Mouse (Mus musculus): ENCODE measurements around the gene Lcn8.

Gene Lcn8

DNA sequence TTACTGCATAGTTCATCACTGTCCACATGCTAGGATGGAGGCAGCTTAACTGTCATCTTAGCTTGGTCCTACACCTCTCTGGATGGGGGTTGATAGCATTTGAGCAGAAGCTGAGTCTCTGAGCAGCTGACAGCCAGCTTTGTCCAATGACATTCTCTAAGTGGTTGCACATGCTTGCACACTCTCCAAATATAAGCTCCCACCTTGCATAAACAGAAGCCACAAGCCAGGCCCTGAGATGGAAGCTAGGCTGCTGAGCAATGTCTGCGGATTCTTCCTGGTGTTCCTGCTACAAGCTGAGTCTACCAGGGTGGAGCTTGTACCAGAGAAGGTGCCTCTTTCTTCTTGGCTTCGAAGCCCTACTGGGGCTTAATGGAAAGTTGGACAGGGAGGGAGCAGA lies at the start of gene Lcn8:
Gene Lcn8, plus strand, starts transcription at position 219 of the 400 bp plus-strand sequence.
- no peak for DNase-seq

DNA sequence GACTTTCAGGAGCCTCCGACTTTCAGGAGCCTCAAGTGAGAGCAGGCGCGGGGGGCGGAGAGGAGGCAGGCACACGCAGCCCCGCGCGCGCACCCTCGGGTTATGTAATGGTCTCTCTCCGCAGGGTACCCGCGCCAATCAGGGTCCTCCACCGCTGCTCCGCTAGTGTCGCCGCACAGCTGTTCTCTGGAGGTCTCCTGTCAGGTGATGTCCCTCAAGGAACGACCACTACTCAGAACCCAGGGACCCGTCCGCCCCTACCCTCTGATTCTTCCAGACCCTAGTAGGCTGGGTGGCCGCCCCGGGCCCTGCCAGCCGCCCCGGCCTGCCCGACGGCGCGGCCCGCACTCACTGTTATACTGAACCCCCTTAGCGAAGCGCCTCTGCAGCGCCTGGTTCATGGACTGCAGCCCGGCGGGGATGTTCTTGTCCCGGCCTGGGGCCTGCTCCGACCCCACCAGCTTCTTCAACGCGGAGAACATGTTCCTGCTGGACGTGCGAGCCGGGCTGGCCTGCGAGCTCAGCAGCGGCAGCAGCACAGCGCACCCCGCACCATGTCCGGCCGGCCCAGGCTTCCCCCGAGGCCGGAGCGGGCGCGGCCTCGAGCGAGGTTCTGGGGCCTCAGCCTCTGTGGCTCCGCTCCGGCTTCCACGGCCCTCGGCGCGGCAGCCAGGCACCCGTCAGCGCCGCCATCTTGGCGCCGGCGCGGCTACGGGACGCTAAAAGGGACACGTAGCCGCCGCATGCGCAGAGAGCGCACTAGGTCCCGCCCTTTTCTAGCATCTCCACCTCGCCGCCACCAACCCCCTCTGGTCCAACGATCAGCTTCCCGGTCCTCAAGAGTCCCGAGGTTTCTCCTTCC lies 44.9 kb upstream of the Lcn8 start, which contains the start of gene Rabl6:
Gene Rabl6, minus strand, starts transcription at position 761 of the 862 bp plus-strand sequence.
- DNase-seq, result peak; percentile 75 to 76

DNA sequence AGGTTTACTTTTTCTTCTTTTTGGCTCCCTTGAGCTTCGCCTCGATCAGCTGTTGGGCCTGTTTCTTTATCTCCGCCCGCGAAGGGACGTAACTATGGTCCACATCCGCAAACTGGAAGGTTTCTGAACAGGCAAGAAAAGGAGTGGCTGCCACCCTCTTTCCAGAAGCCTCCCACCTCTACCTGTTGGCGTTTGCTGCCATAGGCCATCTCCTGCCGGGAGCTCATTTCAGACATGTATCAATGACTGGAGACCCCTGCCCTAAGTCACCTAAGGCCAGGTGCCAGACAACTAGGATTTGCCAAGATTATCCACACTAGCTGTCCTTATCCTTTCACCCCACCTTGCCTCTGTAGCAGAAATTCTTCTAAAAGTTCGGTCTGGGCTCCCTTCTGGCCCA lies 44.2 kb upstream of the Lcn8 start:
- no peak for DNase-seq

DNA sequence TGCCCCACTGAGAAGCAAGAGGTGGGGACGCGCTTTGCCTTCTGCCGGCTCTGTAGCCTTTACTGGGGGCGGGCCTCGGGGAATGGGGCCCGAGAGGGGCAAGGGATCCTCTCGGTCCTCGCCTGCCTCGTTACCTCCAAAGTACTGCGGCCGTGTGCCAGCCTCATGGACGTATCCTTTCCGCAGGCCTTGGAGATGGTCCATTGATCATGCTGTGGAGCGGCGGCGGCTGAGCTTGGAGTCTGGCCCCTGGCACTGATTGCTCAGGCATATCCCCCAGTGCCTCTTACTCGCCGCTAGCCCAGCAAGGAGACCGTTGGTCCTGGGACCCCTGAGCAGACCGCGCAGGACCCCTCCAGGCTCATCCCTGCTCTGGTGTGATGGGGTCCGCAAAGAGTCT lies 36.5 kb upstream of the Lcn8 start:
- DNase-seq, result no peak

DNA sequence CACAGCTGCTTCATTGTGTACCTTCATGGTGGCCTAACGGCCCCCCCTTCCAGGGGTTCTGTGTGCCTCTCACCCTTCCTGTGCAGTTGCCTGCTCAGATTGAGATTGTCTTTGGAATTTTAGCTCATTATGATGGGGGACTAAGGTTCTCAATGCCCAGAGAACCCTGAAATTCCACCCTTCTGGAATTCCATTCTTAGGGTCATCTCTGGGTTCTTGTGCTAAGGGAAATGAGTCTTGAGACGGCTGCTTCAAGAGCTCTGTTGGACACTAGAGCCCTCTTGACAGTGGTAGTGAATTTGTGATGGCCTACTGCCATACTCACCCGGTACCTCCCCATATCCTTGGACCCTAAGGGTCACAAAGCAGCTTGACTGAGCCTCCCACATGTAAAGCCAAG lies 35.3 kb upstream of the Lcn8 start, which contains the start of gene Ccdc183:
Gene Ccdc183, minus strand, starts transcription at position 101 of the 400 bp plus-strand sequence.
- DNase-seq, result no peak

DNA sequence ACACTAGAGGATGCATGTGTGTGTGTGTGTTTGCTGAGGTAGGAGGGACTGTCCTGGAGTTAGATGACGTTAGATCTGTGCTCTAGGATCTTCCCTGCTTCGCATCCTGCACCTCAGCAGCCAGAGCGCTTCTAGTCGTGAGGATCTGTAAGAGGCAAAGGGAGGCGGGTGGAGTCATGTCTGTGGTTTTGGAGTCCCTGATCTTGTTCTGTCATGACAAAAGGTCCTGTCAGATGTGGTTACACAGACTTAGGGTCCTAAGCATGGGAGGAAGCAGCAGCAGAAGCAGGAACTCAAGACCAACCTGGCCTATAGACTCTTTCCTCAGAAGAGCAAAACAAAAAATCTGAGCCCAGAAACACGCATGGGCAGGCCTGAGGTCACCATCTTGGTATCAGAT lies 32.5 kb upstream of the Lcn8 start:
- DNase-seq, result no peak

DNA sequence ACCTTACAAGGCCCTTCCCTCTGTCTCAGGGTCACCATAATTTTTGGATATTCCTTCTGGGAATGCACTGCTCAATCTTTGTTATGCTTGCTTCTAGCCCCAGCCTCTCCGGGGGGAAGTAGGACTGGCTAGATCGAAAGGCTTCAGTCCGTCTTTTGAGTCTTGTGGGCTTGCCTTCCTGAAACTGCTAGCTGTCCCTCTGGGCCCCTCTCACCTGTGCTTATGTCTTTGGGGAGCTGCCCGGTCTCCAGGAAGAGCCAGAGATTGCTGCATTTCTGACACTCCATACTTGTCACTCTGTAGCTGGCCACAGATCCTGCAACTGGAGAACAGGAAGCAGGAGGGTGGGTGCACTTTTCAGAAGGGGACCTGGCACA lies 32.1 kb upstream of the Lcn8 start:
- DNase-seq, result no peak

DNA sequence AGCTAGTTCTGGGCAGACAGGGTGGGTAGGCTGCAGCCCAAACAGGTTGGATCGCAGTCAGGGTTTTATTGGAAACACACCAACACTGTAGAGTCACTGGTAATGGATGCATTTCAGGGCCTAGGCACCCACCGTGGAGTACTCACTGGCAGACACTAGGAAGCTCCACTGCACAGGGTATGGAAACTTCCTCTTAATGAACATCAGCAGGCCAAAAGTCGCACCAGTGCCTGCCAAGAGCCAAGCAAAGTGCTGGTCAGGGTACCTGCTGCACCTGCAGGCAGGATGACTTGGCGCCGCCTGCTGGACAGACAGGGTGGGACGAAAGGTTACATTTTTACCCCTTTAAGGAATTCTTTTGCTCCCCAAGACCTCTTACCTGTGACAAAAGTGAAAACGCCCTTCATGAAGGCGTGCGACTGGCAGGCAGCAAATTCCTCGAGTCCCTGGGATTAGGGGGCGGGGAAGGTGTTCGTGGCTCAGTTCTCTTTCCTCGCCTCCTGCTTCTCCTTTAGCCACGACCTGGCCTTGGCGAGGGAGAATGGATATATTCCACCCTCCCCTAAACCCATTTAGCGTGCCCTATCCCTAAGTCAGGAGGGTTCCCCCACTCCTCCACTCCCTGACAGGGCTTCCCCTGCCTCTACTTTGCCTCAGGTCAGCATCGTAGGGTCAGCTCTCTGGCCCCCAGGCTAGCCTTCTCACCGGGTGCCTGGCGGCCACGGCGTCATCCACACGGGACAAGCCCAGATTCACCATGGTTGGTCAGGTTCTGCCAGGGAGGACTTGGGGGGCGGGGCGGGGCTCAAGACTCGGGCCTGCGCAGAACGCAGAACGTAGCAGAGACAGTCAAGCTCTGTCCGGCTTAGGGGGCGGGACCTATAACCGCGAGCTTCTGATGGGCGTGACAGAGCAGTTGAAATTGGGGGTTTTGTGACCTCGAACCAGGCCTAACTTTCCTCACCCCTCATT lies 31.4 kb upstream of the Lcn8 start, which contains the start of gene Tmem141:
Gene Tmem141, minus strand, starts transcription at position 777 of the 972 bp plus-strand sequence.
- DNase-seq, result peak; percentile 26 to 27

DNA sequence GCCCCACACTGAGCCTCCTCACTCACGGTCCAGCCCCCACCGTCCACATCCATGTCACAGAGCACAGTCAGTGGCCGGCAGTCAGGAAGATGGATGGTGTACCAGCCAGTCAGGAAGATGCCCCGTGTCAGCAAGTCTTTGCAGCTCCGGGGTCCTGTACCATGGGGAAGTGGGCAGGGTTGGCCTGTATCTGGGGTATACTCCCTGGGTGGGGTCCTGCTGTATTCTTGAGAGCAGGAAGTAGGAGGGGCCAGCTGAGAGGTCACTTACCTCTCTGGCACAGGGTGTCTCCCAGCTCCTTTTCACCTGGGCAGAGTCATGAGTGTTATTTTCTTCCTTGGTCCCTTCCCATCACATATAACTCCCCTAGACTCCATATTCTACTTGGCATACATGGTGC lies 26.9 kb upstream of the Lcn8 start:
- no peak for DNase-seq

DNA sequence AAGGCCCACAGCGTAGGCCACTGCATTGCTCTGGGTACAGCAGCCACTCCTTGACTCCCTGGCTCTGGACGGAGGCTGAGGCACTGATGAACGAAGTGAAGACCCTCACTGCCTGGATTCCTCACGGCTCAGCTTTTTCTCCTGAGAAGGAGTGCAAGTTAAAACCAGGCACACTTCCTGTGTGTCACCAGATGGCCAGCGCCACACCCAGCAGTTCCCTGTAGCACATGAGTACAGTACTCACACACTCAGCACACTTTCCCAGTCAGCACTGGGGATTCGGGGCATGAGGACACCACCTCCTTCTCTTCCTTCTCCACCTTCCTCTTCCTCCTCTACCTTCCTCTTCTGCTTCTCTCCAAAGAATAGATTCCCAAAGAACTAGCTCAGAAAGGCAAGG lies 25.1 kb upstream of the Lcn8 start, which contains the start of gene Fcna:
Gene Fcna, minus strand, starts transcription at position 220 of the 400 bp plus-strand sequence.
- DNase-seq, result no peak

DNA sequence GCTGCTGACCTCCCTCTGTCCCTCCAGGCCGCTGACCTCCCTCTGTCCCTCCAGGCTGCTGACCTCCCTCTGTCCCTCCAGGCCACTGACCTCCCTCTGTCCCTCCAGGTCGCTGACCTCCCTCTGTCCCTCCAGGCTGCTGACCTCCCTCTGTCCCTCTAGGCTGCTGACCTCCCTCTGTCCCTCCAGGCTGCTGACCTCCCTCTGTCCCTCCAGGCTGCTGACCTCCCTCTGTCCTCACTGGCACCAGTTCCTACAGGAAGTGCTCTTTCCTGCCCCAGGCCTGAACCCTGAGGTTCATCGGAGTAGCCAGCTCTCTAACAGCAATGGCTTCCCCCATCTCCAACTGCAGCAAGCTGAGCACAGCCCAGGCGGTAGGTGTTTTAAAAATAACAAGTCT lies 24.2 kb upstream of the Lcn8 start:
- DNase-seq, result no peak

DNA sequence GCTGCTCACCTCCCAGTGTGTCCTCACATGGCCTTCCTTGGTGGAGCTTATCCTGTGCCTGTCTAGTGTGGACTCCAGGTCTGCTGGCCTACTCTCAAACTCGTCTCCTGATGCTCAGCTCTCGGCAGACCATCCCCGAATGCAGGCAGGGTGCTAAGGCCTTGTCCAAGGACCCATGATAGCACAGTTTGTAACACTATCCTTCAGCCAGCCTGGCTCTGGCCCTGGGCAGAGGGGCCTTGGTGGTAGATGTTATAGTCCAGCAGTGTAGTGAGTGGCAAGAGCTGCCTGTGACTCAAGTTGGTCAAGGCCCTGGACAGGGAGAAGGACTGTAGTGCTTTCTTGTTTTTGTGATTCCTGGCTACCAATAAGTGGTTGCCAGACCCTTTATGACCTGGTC lies 19.3 kb upstream of the Lcn8 start:
- DNase-seq, result no peak

DNA sequence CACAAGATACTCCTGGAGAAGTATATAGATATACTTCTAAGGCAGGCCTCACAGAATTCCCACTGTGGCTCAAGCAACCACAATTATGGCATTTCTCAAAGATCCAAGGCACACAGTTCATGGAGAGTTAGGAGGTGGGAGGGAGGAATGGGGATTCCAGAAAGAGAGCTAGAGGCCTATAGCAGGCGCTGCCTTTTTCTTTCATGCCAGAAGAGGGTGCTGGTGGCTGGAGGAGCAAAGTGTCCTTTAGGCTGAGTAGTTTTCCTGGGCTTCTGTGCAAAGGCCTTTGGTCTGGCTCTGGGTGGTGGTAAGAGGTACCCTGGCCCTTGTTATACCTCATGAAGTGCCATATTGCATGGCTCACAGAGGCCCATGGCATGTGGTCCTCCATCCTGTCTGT lies 18.9 kb upstream of the Lcn8 start:
- DNase-seq, result no peak

DNA sequence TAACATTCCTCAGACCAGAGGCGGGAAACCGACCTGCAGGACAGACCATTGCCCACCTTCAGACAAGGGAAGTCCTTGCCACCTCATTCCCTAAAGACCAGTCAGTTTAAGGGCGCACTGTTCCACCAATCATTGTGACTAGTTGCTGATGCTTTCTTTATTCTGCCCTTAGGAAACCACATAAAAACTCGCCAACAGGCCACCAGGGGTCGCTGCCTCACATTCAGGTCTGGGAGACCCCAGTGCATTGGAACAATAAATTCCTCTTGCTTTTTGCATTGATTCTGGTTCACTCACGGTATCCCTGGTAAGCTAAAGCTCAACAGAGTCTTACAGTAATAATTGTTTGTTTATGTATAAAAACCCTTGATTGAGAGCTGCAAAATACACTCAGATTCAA lies 13.0 kb upstream of the Lcn8 start:
- DNase-seq, result no peak

DNA sequence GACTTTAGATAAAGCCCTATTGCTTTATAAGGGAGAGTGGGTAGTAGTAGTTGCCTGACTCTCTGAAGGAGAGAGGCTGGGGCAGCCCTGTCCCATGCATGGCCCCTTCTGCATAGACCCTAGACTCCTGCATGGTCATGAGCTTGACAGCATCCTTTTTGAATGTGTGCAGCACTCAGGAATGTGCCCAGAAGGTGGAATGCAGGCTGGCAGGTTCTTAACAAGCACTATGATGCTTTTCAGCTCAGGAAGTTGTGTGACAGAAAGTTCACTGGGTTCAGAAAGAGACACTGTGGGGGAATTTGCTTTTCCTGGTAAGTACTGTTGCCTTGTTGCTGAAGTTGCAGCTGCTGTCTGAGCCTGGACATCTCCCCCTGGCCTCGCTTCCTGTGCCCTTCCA lies 1.6 kb downstream of the Lcn8 start:
- DNase-seq, result no peak

DNA sequence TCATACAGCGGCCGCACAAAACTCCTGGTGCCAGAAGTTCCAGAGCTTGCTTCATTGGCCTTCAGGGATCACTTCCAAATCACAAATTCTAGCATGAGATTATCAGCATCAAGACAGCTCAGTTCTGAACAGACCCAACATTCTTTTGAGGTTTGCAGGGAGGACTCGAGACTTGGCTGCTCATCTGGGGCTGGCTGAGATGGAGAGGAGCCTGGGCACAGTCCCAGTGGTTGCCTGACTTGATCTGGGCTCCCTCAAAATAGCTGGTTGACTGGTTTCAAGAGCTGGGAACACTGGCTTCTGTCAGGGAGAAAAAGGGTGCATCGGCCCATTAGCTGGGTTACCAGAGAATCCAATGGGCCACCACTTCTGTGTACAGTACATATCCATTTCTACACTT lies 3.8 kb downstream of the Lcn8 start:
- DNase-seq, result no peak

DNA sequence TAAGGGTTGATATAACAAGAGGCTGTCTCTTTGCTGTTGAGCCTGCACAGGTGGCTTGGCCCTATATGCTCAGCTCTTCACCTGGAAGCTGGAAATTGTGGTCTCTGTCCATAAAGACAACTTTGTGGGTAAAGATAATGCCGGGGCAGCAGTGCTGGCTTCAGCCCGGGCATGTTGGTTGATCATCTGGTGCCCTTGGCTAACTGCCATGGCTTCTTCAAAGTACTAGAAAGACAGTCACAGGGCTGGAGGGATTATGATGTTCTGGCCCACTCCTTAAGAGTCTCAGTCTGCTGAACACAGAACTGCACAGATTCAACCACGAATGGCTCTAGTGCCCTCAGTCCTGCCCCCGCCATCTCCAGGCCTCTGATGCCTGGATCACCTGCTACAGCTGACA lies 4.3 kb downstream of the Lcn8 start:
- no peak for DNase-seq

DNA sequence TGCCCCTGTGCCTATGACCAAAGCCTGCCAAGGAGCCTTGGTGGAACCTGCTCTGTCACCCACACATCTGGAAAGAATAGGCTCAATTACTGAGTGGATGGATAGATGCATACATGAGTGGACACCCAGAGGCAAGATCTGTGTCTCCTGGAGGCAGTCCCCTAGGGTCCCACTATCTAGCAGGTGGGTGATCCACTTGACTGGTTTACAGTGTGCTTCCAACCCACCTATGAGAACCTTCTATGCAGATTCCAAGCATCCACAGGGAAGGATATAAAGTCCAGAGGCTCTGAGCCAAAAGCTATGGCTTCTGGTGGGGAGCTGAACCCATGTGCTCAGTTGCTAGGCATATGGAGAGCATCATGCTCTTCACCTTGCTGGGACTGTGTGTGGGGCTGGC lies 4.7 kb downstream of the Lcn8 start, which contains the start of gene Lcn5:
Gene Lcn5, plus strand, starts transcription at position 301 of the 400 bp plus-strand sequence.
- DNase-seq, result no peak

DNA sequence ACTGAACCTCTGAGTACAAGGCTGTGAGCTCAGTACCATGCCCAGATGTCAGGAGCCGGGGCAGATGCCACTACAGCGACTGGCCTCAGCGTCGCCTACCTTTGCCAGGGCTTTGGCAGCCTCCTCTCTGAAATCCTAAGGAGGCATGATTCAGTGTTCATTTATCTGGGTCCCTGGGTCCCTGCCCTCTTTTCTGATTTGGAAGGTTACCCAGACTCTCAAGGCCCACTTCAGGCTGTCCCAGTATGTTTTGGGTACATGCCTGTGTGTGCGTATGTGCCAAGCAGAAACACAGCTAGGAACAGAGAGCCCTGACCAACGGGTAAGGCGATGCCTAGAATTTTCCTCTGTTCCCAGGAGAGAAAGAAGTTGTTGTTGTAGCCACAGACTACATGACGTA lies 7.4 kb downstream of the Lcn8 start:
- DNase-seq, result no peak

DNA sequence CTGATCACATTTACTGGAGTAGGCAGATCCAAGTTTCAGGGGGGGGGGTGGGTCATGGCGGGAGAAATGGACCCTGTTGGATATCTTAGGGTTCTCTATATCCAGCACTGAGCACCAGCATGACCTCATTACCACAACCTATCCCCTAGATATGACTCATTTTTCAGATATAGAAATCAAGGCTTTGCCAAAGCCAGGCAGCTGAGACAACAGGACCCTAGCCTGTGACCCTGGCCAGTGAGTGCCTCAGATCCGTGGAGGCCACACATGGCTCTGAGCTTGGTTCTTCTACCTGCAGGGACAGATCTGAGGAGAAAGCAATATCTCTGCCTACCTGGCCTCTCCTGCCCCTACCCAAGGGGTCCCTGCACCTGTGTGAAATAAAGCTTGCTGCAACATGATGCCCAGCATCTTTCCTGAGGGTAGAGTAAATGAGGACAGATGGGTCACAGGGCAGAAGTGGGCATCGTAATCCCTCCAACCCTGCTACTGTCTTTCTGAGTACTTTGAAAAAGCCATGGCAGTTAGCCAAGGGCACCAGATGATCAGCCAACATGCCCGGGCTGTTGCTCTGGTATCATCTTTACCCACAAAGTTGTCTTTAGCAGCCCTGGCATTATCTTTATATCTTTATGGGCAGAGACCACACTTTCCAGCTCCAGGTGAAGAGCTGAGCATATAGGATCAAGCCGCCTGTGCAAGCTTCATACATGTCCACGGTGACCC lies 8.5 kb downstream of the Lcn8 start:
- DNase-seq, result no peak

DNA sequence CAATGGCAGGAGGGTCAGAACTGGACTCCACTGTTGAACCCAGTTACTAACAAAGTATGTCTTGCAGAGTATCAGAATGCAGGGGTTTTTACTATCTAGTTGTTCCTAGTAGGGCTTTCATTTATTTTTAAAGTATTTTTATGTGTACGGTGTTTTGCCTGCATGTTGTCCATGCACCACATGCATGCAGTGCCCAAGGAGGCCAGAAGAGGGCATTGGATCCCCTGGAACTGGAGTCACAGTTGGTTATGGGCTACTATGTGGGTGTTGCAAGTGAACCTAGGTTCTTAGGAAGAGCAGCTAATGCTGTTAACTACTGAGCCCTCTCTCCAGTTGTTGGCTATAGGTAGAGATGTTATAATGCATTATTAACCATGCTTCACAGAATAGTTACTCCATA lies 10.6 kb downstream of the Lcn8 start:
- DNase-seq, result peak in 1 of 2 experiments; percentile 44

DNA sequence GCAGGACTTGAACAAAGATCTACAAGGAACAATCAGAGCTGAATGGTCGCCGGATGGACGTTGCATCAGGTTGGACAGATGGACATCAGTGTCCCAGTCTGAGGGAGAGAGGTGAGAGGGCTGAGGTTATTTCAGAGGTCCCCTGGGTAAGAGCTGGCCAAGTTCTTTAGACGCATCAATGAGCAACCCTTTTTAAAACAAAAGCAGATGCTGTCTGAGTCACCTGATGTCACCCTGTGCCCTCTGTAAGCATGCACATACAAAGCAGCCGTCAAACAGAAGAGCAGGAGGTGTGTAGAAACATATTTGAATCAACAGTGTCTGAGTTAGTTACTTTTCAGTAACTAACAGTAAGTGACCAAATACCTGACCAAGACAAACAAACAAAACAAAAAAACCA lies 11.2 kb downstream of the Lcn8 start:
- no peak for DNase-seq

DNA sequence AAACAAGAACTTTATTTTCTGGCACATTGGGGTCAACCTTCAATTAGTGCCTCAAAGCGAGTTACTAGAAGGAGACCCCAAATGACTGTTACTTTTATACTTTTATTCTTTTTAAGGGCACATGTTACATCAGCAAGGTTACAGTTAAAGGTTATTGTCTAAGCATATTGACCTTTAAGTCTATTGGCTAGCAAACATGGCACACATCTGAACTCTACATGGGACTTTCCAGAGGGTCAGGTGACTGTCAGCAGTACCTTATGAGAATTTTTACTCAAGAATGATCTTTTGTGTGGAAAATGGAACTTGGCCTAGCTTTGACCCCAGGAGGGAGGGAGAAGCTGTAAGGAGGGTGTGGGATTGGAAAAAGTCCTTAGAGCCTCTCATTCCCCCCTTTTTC lies 13.6 kb downstream of the Lcn8 start:
- no peak for DNase-seq
